Mouse (Mus musculus) lung, adult 2 months (tissue): ENCODE measurements around the gene Kidins220. TPM values are rescaled to one million over a fixed set of nuclear protein-coding genes. Genes with fewer than 3 reads are reported as not detected.

Experiments used
- DNase-seq: peaks from one replicate; pipeline ENCODE4 v3.0.0; 2022
- H3K4me1 ChIP-seq: fragments of 200-500 bp; 2 replicates; pipeline ENCODE4 v1.6.1; 2011; ENCODE audit warnings: low read length; ENCODE audit not compliant: control insufficient read depth, insufficient read depth
- H3K4me3 ChIP-seq: fragments of 200-500 bp; replicated peaks from 2 replicates; pipeline ENCODE3; 2011; ENCODE audit warnings: low read depth, mild to moderate bottlenecking, control low read depth, low read length; ENCODE audit errors: extremely low read depth
- CTCF ChIP-seq: fragments of 200-500 bp; IDR thresholded peaks from 2 replicates; pipeline ENCODE4 v1.5.1; 2011; ENCODE audit warnings: mild to moderate bottlenecking, low read length, control low read depth; ENCODE audit not compliant: insufficient read depth
- POLR2A ChIP-seq: fragments of 200-500 bp; IDR thresholded peaks from 2 replicates; pipeline ENCODE4 v1.6.1; 2011; ENCODE audit warnings: low read depth, mild to moderate bottlenecking, control low read depth, low read length, borderline replicate concordance; ENCODE audit errors: extremely low read depth
- WGBS: fragments of 180-500 bp; shearing (Covaris S2); methylation state at CpG from one replicate; pipeline ENCODE4 v1.1.7; 2018; 5-methylcytosine and 5-hydroxymethylcytosine counted together
- polyA plus RNA-seq: library from polyadenylated mRNA; depleted of rRNA; stranded (reverse); fragments of >200 nt; gene quantifications from 2 replicates; pipeline ENCODE4 v1.2.3, GENCODE M21; 2012

Gene Kidins220
- polyA plus RNA-seq, 1 experiment = 37.8 TPM

DNA sequence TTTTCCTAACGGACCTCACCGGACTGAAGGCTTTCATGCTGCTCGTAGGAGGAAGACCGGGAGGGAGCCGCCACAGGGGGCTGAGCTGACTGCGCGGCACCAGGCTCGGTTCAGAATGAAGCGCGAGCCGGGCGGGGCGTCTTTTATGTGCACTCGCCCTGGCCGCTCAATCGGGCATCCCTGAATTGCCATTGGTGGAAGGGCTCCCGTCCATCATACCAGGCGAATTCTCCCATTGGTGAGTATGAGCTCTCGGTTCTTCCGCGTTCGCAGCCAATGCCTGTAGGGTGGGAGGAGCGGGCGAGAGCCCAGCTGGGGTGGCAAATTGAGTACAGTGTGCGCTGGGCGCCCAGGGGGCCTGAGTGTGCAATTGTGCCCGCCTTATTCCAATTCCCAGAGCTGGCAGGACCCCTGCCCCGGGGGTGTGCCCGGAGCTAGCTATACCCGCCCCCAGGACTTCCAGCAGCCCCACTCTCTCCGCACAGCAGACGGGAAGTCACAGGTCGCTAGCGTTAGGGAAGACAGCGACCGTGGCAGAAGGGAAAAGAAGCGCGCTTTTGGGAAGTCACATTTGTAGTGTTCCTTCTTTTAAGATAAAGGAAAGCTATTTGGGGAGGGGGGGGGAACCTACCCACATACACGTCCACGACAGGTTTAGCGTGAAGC, 121.4 kb downstream of the Kidins220 start:
- WGBS = under 1% methylated on average over 41 of the region's 41 CpGs
- peak; percentile 97 for DNase-seq
- Histone ChIP-seq H3K4me3 (peak overlapping the region; percentile 71), H3K4me1 (peaks cover 11% of the 10 kb centered on the region)
- TF ChIP-seq CTCF (no peak), POLR2A (peak; percentile 96)

DNA sequence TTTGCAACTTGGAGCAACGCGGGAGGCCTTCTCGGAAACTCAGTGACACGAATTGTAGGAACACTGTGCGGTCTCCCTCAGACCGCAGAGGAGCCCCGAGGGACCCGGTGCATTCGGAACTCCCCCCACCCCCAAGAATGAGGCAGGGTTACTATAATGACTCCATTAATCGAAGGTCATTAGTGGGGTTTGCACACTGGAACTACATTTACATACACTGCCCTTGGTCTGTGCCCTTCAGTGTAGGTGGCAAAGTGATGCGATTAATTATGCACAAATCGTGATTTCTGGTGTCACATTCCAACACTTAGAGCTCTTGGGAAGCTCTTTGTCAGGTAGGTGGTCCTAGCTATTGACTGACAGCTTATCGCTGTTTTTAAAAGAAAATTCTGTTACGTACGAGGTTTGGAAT, 121.9 kb downstream of the Kidins220 start:
- 12% methylated on average over 15 of the region's 15 CpGs for WGBS
- Histone ChIP-seq H3K4me3 (peak overlapping the region; percentile 59), H3K4me1 (peaks cover 14% of the 10 kb centered on the region)
- no peak for DNase-seq
- TF ChIP-seq POLR2A = no peak
- no peak for TF ChIP-seq CTCF

DNA sequence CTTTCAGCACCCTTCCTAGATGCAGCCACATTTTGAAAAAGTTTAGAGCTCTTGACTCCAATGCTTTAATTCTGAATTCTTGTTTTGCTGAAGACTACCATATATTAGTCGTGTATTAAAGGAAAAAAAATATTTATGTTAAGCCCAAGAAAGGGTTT, 122.2 kb downstream of the Kidins220 start, which contains the start of gene Id2:
TSS of gene Id2 (minus strand) at position 89 of the 158 bp plus-strand sequence.
- H3K4me1 ChIP-seq = peaks cover 14% of the 10 kb centered on the region
- no peak for TF ChIP-seq POLR2A
- WGBS = 18% methylated on average over 1 of the region's 1 CpGs

DNA sequence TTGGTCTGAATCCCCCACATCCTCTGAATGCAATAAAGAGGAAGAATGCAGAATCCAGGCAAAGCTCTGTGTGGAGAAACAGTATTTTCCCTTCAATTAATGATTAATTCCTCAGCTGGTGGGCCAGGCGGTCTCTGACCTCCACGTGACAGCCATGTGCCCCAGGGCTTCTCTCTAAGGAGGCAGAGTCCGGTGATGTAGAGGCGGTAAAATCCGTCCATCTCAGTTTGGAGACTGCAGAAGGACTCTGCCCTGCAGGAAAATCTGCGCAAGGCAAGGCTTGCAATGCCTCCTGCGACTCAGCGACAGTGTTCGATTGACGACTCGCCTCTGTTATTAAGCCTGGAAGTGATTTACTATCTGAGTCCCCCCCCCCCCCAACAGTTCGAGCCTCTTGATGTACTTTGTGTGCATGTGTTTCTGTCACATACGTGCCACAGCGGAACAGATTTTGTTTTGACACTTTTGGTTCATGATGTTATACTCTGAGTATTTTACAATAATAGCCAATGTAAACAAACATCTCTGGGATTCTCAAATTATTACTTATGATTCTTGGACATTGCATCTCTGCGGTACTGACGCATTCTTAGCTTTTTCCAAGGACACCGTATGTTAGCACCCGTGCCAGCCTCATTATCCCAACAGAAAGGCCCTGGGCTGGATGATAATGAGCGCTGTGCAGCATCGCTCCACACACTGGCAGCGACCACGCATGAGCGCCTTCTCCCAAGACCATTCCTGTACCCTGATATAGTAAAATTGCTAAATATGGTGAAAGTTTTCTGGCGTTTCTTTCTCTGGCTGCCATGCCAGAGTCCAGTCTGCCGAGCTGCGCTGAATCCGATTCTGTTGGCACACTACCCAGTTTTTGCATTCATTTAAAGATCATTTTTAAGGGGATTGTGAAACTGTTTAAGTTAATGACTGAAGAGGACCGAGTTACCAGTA, 122.8 kb downstream of the Kidins220 start:
- peak; percentile 33 for DNase-seq
- WGBS = 29% methylated on average over 28 of the region's 28 CpGs

More for the DNA sequence above, 122.2 kb downstream of the Kidins220 start, which contains the start of gene Id2:
- peak within 1 kb of the TSS; percentile 59 for H3K4me3 ChIP-seq
- DNase-seq = no peak

DNA sequence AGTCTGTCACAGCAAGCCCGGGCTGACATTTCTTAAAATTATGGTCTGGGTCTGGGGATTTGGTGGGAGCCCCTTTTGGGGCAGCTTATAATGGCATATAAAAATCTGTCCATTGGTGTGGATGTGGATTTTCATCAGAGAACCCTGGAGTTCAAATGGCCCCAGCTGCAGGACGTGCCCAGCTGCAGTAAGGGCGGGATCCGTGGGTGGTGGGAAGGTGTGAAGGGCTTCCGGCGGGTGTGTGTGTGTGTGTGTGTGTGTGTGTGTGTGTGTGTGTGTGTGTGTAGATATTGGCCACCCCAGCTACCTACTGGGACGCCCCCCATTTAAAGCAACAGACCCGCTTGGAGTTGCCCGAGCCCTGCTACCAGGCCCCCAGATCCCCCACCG, 123.4 kb downstream of the Kidins220 start:
- no peak for DNase-seq
- Histone ChIP-seq H3K4me1 (peaks cover 14% of the 10 kb centered on the region), H3K4me3 (peak overlapping the region; percentile 57)
- 7% methylated on average over 10 of the region's 10 CpGs for WGBS
- no peak for TF ChIP-seq POLR2A

More for the DNA sequence above, 122.8 kb downstream of the Kidins220 start:
- H3K4me1 ChIP-seq = peaks cover 14% of the 10 kb centered on the region
- TF ChIP-seq POLR2A (no peak), CTCF (no peak)
- peak overlapping the region; percentile 32 for H3K4me3 ChIP-seq

DNA sequence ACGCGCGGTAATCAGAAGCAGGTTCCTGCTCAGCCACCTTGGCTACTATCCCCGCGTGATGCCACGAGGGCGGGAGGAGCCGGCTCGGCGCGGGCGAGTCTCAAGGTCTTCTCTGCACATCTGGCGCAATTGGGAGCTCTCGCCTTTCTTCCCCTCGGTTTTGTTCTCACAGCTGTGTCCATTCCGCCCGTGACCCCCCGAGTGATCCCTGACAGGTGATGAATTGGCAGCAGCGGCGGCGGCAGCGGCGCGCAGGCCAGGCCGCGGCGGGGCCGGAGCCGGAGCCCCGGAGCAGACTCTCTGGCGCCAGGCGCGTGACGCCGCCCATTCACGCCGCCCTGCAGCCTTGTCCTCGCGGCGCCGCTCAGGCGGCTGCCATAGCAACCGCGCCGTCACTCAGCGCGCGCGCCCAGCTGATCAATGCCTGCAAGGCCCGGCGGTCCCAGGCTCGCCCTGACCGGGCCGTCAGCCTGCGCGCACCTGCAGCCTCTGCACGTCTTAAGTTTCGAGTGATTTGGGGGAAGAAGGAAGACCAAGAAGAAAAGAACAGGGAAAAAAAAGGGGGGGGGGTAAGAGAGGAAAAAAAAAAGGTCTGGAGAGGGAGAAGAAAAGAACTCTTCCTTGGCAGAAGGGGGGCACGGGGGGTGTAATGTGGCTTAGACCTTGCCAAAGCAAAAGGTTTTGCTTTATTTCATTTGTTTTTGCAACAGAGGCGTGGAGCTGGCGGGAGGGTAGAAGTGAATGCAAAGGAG, 124.0 kb downstream of the Kidins220 start:
- peak overlapping the region; percentile 57 for H3K4me3 ChIP-seq
- WGBS = under 1% methylated on average over 61 of the region's 61 CpGs
- DNase-seq = peak; percentile 92
- peaks cover 14% of the 10 kb centered on the region for H3K4me1 ChIP-seq
- no peak for TF ChIP-seq CTCF
- TF ChIP-seq POLR2A = peak; percentile 46; the same call in 1 of the 2 replicates

DNA sequence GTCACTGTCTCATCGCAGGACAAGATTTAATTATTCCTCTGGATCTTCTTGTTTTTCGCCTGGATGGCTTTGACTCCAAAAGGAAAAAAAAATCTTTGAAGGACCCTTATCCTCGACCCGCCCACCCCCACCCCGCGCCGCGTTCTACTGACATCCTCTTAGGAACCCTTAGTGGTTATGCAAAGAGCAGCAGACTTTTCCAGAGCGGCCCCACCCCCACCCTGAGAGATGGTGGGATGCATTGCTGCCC, 124.5 kb downstream of the Kidins220 start:
- peak; percentile 51 for DNase-seq
- H3K4me1 ChIP-seq = peaks cover 14% of the 10 kb centered on the region
- H3K4me3 ChIP-seq = peak overlapping the region; percentile 57
- TF ChIP-seq CTCF = no peak
- TF ChIP-seq POLR2A = no peak
- 1% methylated on average over 9 of the region's 9 CpGs for WGBS

DNA sequence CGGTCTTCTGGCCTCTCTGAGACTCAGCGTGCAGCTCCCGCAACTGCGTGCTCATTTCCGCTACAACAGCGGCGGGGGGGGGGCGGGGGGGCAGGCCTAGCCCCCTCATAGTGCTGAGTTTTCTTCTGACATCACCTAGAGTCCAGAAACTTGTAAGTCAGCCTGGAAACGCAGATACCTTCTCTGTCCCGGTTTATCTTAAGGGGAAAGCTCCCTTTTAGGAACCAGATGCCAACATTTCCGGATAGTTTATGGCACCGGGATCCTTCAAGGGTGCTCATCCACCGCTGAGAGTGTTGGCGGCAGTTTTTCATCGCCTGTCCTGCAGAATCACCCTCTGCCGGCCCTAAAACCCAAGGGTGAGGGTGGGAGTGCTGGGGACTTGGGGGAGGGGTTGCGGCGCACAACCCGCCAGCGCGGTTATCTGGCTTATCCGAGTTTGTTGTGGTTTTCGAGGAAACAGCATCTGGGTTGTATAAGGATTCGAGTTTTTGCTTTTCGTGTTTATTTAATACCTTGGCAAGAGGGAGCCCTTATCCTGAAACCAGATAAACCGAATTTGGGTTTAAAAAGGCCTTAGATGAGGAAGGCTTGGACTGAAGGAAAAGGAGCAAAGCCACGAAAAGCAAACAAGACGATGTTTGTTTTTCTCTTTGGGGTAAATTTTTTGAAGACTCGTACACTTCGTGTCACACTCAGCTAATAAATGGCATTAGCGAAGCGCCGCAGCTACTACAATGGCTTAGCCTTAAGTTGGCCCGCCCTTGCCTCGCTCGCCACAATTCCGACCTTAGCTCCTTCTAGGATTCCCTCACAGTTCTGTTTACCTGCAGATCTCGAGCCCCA, 125.1 kb downstream of the Kidins220 start:
- peak; percentile 53 for DNase-seq
- under 1% methylated on average over 38 of the region's 38 CpGs for WGBS
- H3K4me1 ChIP-seq = peaks cover 14% of the 10 kb centered on the region
- TF ChIP-seq CTCF (no peak), POLR2A (peak; percentile 22; the same call in 1 of the 2 replicates)
- H3K4me3 ChIP-seq = peak overlapping the region; percentile 58
